Mouse (Mus musculus) cerebellum, adult 2 months (tissue): ENCODE measurements around the gene Gm45717. TPM values are rescaled to one million over a fixed set of nuclear protein-coding genes. Genes with fewer than 3 reads are reported as not detected.
A peak's percentile ranks its signal among the peaks of the same experiment; 100 is the strongest.

Source experiments
- DNase-seq, 2 experiments: peaks; one replicate each; pipeline ENCODE4 v3.0.0; 2021
- H3K27ac ChIP-seq: fragments of 200-500 bp; 2 replicates; pipeline ENCODE4 v1.5.1; 2012; ENCODE audit warnings: low read length, control low read depth, inconsistent platforms; ENCODE audit not compliant: insufficient read depth
- H3K27me3 ChIP-seq: fragments of 200-500 bp; 2 replicates; pipeline ENCODE4 v1.6.1; 2012; ENCODE audit warnings: inconsistent platforms, mild to moderate bottlenecking, low read length, moderate library complexity; ENCODE audit not compliant: control insufficient read depth, insufficient read depth
- H3K4me1 ChIP-seq: fragments of 200-500 bp; 2 replicates; pipeline ENCODE4 v1.6.1; 2011; ENCODE audit warnings: low read length; ENCODE audit not compliant: control insufficient read depth, insufficient read depth
- H3K4me3 ChIP-seq: fragments of 200-500 bp; replicated peaks from 2 replicates; pipeline ENCODE3; 2011; ENCODE audit warnings: mild to moderate bottlenecking, low read depth, low read length, control low read depth; ENCODE audit not compliant: insufficient read depth
- CTCF ChIP-seq: fragments of 200-500 bp; IDR thresholded peaks from 2 replicates; pipeline ENCODE4 v1.5.1; 2011; ENCODE audit warnings: low read depth, mild to moderate bottlenecking, control low read depth, low read length, moderate library complexity, borderline replicate concordance; ENCODE audit not compliant: insufficient read depth
- POLR2A ChIP-seq: fragments of 200-500 bp; IDR thresholded peaks from 2 replicates; pipeline ENCODE4 v1.6.1; 2011; ENCODE audit warnings: low read length, control low read depth, borderline replicate concordance; ENCODE audit not compliant: insufficient read depth
- WGBS: fragments of 180-500 bp; shearing (Covaris S2); methylation state at CpG from one replicate; pipeline ENCODE4 v1.1.7; 2018; 5-methylcytosine and 5-hydroxymethylcytosine counted together
- polyA plus RNA-seq: library from polyadenylated mRNA; depleted of rRNA; stranded (reverse); fragments of >200 nt; gene quantifications from 2 replicates; pipeline ENCODE4 v1.2.3, GENCODE M21; 2012

Gene Gm45717
- polyA plus RNA-seq, 1 experiment: not detected

DNA sequence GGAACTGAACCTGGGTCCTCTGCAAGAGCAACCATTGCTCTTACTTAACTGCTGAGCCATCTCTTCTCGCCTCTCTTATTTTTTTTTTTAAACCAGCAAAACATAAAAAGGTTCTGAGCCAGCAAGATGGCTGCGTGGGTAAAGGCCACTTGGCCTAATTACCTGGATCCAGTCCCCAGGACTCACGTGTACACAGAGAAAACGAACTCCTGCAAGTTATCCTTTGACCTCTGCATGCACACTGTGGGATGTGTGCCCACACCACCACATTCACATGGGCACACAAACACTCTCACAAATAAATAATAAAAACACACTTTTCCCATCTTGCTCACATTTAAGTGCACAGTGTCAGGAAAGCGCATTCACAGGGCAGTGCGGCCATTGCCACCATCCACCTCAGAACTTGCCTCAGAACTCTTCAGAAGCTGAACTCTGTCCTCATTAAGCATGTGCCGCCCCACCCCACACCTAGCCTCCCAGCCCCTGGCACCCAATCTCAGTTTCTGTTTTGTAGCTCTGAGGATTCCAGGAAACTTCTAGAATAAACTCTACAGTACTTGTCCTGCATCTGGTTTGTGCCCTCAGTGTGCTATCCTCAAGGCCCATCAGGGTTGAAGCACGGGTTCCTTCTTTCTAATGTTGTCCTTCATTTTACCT lies 41.6 kb downstream of the Gm45717 start:
- Histone ChIP-seq H3K27me3 (no peaks in the 10 kb centered on the region), H3K4me3 (no peak overlapping the region), H3K4me1 (no peaks in the 10 kb centered on the region), H3K27ac (no peak overlapping the region)
- DNase-seq: no peak
- no peak for TF ChIP-seq POLR2A
- TF ChIP-seq CTCF: no peak
- 88% methylated on average over 8 of the region's 8 CpGs for WGBS

DNA sequence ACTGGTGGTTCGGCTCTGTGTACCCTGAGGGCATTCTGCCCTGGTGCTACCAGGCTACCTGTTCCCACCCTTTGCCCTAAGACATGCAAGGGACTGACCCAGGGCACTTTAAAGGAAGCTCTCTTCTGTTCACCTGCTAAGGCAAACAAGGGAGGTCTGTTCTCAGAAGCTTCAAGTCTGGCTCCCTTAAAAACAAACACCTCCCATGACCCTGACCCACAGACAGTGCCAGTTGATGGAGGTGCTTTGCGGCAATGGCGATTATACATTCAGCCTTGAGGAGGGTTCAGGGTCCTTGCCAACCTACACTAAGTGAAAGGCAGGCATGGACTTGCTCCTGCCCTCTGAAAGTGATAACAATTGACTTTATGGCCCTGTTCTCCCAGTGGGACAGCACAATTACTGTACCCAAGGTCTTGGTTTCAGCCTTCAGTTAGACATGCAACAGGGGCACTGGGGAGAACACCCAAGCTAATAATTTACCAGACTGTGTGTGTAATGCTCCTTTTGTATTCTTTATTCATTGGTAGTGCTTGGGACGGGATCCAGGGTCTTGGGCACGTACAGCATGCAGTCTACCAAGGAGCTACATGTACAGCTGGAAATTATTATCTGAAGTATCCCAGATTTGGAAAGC lies 42.8 kb downstream of the Gm45717 start:
- Histone ChIP-seq H3K27me3 (no peaks in the 10 kb centered on the region), H3K27ac (no peak overlapping the region), H3K4me3 (no peak overlapping the region), H3K4me1 (0 out of 2 replicates have a peak, but pooled peaks cover 2% of the 10 kb centered on the region)
- DNase-seq: no peak
- no peak for TF ChIP-seq CTCF
- no peak for TF ChIP-seq POLR2A
- 76% methylated on average over 5 of the region's 5 CpGs for WGBS

DNA sequence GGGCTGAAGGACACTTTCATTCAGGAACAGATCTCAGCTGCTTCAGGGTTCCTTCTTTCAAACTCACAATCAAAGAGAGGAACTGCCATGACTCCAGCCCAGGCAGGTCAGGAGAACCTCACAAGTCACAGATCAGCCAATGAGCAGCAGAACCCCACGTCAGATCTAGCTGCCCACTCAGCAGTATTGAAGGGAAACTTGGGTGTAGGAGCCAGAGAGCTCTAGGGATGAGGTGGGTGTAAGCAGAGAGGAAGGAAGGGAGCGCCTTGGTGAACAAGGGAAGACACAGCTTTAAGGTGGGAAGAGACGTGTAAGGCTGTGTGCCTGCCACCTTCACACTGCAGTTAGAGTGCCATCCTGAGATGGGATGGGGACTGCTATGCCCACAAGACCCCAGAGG lies 43.4 kb downstream of the Gm45717 start:
- Histone ChIP-seq H3K27me3 (no peaks in the 10 kb centered on the region), H3K4me1 (0 out of 2 replicates have a peak, but pooled peaks cover 2% of the 10 kb centered on the region), H3K4me3 (no peak overlapping the region), H3K27ac (no peak overlapping the region)
- WGBS: 60% methylated on average over 3 of the region's 3 CpGs
- no peak for DNase-seq
- TF ChIP-seq CTCF: no peak
- TF ChIP-seq POLR2A: no peak

DNA sequence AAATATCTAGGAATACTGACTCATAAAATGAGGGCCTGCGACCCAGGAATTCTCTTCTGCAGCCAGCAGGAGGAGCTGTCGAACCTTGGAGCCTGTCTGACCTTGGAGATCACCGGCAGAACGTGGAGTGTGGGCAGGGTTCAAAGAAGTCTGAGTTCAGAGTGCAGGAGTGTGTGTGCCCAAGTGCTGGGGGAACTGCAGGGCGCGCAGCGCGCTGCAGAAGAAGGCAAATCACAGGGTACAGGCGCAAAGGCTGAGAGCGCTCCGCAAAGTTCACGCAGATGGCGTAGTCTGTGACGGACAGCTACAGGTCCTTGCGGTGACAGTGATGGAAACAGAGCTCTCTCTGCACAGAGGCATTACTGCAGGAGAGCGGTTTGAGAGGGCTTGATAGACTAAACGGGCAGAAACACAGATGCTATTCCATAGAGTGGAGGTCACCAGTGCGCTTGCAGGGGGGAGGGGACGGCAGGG lies 47.1 kb downstream of the Gm45717 start:
- TF ChIP-seq POLR2A: no peak
- TF ChIP-seq CTCF: peak; percentile 83
- no peak overlapping the region for H3K27ac ChIP-seq
- WGBS: 2% methylated on average over 19 of the region's 19 CpGs
- DNase-seq: peak; percentile 63 to 76
- peak overlapping the region; percentile 48 for H3K4me3 ChIP-seq
- H3K4me1 ChIP-seq: 0 out of 2 replicates have a peak, but pooled peaks cover 2% of the 10 kb centered on the region
- H3K27me3 ChIP-seq: no peaks in the 10 kb centered on the region

DNA sequence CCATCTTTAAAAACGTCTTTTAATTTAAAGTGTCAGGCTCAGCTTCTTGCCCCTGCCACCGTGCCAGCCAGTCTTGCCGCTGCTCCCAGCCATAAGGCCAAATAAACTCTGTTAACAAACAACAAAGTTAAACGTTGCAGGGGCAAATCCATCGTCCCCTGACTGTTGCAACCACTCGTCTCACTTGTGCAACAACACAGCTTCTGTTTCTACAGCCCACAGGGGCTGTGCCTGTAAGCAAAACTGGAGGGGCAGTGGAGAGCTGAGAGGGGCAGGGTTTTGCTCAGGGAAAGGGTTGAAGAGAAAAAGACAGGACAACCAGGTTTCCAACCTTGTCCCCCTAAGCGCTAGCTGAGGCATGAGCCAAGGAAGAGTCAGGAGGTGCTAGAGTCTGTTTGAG lies 47.6 kb downstream of the Gm45717 start:
- Histone ChIP-seq H3K27me3 (no peaks in the 10 kb centered on the region), H3K27ac (no peak overlapping the region), H3K4me3 (no peak overlapping the region), H3K4me1 (0 out of 2 replicates have a peak, but pooled peaks cover 2% of the 10 kb centered on the region)
- WGBS: 61% methylated on average over 7 of the region's 7 CpGs
- TF ChIP-seq CTCF (no peak), POLR2A (no peak)
- DNase-seq: no peak

DNA sequence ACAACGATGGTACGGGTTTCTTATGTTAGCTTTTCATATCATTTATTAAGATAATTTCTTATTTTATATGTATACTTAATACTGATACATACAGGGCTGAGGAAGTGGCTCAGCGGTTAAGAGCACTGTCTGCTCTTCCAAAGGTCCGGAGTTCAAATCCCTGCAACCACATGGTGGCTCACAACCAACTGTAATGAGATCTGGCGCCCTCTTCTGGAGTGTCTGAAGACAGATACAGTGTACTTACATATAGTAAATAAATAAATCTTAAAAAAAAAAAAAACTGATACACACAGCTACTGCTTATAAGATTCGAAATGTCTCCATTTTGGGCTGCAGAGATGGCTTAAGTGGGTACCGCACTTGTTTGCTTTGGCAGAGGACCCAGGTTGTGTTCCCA lies 48.0 kb downstream of the Gm45717 start:
- TF ChIP-seq CTCF: no peak
- TF ChIP-seq POLR2A: no peak
- no peaks in the 10 kb centered on the region for H3K27me3 ChIP-seq
- no peak overlapping the region for H3K4me3 ChIP-seq
- no peak for DNase-seq
- no peak overlapping the region for H3K27ac ChIP-seq
- 86% methylated on average over 7 of the region's 7 CpGs for WGBS
- 0 out of 2 replicates have a peak, but pooled peaks cover 2% of the 10 kb centered on the region for H3K4me1 ChIP-seq

DNA sequence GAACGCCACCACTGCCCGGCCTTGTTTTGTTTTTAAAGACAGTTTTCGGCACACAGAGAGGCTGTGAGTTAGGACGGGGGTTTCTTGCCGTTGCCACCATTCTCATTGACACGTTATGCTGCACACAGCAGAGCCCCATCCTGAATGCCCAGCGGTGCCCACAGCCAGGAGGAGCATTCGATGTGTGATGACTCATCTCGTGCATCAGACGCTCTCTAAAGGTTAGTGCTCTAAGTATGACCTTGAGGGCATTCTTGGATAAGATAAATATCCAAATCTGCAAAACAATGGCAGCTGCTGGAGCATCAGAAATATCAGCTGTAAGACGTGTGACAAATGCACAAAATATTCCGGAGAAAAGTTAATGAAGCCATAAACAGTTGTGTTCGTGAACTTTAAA lies 48.6 kb downstream of the Gm45717 start:
- WGBS: 84% methylated on average over 13 of the region's 13 CpGs
- TF ChIP-seq CTCF (no peak), POLR2A (no peak)

More for the DNA sequence above, 48.6 kb downstream of the Gm45717 start:
- no peak for DNase-seq
- Histone ChIP-seq H3K27ac (no peak overlapping the region), H3K4me1 (0 out of 2 replicates have a peak, but pooled peaks cover 2% of the 10 kb centered on the region), H3K27me3 (no peaks in the 10 kb centered on the region), H3K4me3 (no peak overlapping the region)
